Mouse (Mus musculus): ENCODE measurements around the gene Reep6. TPM values are rescaled to one million over a fixed set of nuclear protein-coding genes. Genes with fewer than 3 reads are reported as not detected.

Gene Reep6
- polyA plus RNA-seq, 1 experiment from 2014 or later: 5.2 TPM

DNA sequence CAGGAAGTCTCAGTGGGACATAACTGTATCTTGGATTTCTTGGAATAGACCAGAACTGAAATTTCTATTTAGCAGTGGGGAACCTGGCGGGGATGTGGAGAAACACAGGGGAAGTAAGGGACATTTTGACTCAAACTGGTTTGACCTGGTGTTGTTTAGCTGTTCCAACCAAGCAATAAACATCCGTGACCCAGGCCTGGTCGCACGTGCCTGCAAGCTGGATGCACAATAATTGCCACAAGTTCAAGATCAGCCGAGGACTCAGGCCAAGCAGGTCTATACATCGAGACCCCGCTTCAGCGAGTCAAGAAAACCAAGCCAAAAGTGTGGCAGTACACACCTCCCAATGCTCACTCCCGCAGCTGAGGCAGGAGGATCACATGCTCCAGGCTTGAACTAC, 42.2 kb downstream of the Reep6 start:
- 56% methylated on average over 9 of the region's 9 CpGs for WGBS
- no peaks in the 10 kb centered on the region for H3K36me3 ChIP-seq (ENCODE audit: control insufficient read depth, insufficient read depth, low read length)
- H3K27me3 ChIP-seq (ENCODE audit: control insufficient read depth, insufficient read depth, low read length): no peaks in the 10 kb centered on the region
- DNase-seq (ENCODE audit: low spot score) (no peak), ATAC-seq (ENCODE audit: insufficient number of reproducible peaks, low FRiP score, low TSS enrichment, low read depth) (no peak)
- no peak overlapping the region; the same call in 1 of the 2 replicates for H3K4me3 ChIP-seq (ENCODE audit: low read depth, low read length)
- no peak overlapping the region for H3K9ac ChIP-seq (ENCODE audit: low read length)
- H3K4me2 ChIP-seq (ENCODE audit: low read depth, severe bottlenecking): peak overlapping the region; percentile 11; the same call in 1 of the 2 replicates
- no peaks in the 10 kb centered on the region for H3K9me3 ChIP-seq (ENCODE audit: control insufficient read depth, low read length)
- peaks cover 5% of the 10 kb centered on the region; the same call in 1 of the 2 replicates for H3K4me1 ChIP-seq (ENCODE audit: control insufficient read depth, insufficient read depth, low read length)
- H3K27ac ChIP-seq (replicated peaks; ENCODE audit: low read depth, low read length): no peak overlapping the region

DNA sequence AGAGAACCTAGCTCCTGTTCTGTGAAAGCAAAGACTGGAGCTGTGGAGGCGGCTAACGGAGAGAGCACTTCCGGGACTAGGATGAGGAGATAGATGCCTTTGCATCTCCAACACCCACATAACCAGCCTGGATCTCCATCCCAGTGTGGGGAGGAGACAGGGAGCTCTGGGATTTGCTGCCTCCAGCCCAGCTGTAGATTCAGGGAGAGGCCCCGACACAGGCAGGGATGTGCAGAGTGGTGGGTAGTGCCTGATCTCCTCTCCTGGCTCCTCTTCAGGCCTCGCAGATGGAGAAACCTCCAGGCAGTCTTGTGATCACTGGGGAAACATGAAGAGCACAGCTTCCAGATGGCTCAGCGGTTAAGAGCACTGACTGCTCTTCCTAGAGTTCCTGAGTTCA, 43.0 kb downstream of the Reep6 start:
- H3K9me3 ChIP-seq (ENCODE audit: control insufficient read depth, low read length): no peaks in the 10 kb centered on the region
- no peaks in the 10 kb centered on the region for H3K27me3 ChIP-seq (ENCODE audit: control insufficient read depth, insufficient read depth, low read length)
- H3K36me3 ChIP-seq (ENCODE audit: control insufficient read depth, insufficient read depth, low read length): no peaks in the 10 kb centered on the region
- ATAC-seq (ENCODE audit: insufficient number of reproducible peaks, low FRiP score, low TSS enrichment, low read depth): no peak
- DNase-seq (ENCODE audit: low spot score): no peak
- no peak overlapping the region for H3K4me2 ChIP-seq (ENCODE audit: low read depth, severe bottlenecking)
- no peak overlapping the region for H3K27ac ChIP-seq (replicated peaks; ENCODE audit: low read depth, low read length)
- WGBS: 87% methylated on average over 6 of the region's 6 CpGs
- H3K9ac ChIP-seq (ENCODE audit: low read length): no peak overlapping the region
- no peak overlapping the region for H3K4me3 ChIP-seq (ENCODE audit: low read depth, low read length)
- H3K4me1 ChIP-seq (ENCODE audit: control insufficient read depth, insufficient read depth, low read length): peaks cover 5% of the 10 kb centered on the region; the same call in 1 of the 2 replicates

DNA sequence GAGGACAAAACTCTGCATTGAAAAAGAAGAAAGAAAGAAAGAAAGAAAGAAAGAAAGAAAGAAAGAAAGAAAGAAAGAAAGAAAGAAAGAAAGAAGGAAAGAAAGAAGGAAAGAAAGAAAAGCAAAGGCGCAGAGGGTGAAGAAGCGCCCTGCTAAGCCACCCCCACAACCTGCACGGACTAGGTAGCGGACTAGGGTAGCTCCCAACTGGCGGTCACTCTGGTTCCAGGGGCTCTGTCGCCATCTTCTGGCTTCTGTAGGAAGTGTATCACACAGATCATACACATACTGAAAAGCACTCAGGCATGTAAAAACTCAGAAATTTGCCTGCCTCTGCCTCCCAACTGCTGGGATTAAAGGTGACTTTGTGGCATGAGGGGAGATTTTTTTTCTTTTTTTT, 44.3 kb downstream of the Reep6 start:
- DNase-seq (ENCODE audit: low spot score): peak; percentile 80
- H3K9me3 ChIP-seq (ENCODE audit: control insufficient read depth, low read length): no peaks in the 10 kb centered on the region
- H3K4me3 ChIP-seq (ENCODE audit: low read depth, low read length): no peak overlapping the region
- ATAC-seq (ENCODE audit: insufficient number of reproducible peaks, low FRiP score, low TSS enrichment, low read depth): no peak
- H3K27ac ChIP-seq (replicated peaks; ENCODE audit: low read depth, low read length): no peak overlapping the region
- no peak overlapping the region for H3K9ac ChIP-seq (ENCODE audit: low read length)
- 18% methylated on average over 6 of the region's 6 CpGs for WGBS
- H3K36me3 ChIP-seq (ENCODE audit: control insufficient read depth, insufficient read depth, low read length): no peaks in the 10 kb centered on the region
- no peaks in the 10 kb centered on the region for H3K27me3 ChIP-seq (ENCODE audit: control insufficient read depth, insufficient read depth, low read length)
- no peak overlapping the region for H3K4me2 ChIP-seq (ENCODE audit: low read depth, severe bottlenecking)
- peaks cover 5% of the 10 kb centered on the region; the same call in 1 of the 2 replicates for H3K4me1 ChIP-seq (ENCODE audit: control insufficient read depth, insufficient read depth, low read length)

DNA sequence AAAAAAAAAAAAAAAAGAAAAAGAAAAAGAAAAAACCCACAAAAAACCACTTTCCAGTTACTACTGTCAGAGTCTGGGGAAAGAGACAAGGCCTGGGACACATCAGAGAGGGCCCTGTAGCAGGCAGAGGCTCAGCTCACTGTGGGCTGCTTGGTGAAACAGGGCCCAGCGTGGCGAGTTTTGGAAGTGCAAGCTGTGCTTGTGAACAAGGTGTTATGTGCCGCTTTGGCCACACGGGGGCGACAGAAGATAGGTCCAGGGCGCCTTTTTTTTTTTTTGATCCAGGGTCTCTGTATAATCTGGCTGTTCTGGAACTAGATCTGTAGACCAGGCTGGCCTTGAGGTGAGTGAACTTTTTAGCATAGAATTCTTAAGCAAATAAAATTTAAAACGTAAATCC, 46.4 kb downstream of the Reep6 start:
- no peaks in the 10 kb centered on the region for H3K9me3 ChIP-seq (ENCODE audit: control insufficient read depth, low read length)
- H3K27me3 ChIP-seq (ENCODE audit: control insufficient read depth, insufficient read depth, low read length): no peaks in the 10 kb centered on the region
- H3K4me3 ChIP-seq (ENCODE audit: low read depth, low read length): no peak overlapping the region
- peaks cover 5% of the 10 kb centered on the region; the same call in 1 of the 2 replicates for H3K4me1 ChIP-seq (ENCODE audit: control insufficient read depth, insufficient read depth, low read length)
- WGBS: 2% methylated on average over 7 of the region's 7 CpGs
- no peak overlapping the region for H3K27ac ChIP-seq (replicated peaks; ENCODE audit: low read depth, low read length)
- peaks cover 6% of the 10 kb centered on the region; the same call in 1 of the 2 replicates for H3K36me3 ChIP-seq (ENCODE audit: control insufficient read depth, insufficient read depth, low read length)
- H3K4me2 ChIP-seq (ENCODE audit: low read depth, severe bottlenecking): no peak overlapping the region
- DNase-seq (ENCODE audit: low spot score) (peak; percentile 99), ATAC-seq (ENCODE audit: insufficient number of reproducible peaks, low FRiP score, low TSS enrichment, low read depth) (no peak)
- H3K9ac ChIP-seq (ENCODE audit: low read length): no peak overlapping the region

DNA sequence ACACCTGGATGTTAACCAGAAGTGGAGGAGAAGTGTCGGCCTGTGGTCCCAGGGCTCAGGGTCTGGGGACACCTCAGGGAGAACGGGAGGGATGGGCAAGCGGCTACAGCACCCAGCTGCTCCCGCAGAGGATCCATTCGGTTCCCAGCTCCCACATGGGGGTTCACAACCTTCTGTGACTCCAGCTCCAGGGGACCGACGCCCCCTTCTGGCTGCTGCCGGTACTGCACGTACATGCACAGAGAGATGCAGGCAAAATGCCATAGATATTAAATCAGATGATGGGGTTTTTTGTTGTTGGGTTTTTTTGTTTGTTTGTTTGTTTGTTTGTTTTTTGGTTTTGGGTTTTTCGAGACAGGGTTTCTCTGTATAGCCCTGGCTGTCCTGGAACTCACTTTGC, 48.0 kb downstream of the Reep6 start:
- Histone ChIP-seq H3K27ac (replicated peaks; ENCODE audit: low read depth, low read length) (no peak overlapping the region), H3K9me3 (ENCODE audit: control insufficient read depth, low read length) (no peaks in the 10 kb centered on the region), H3K4me2 (ENCODE audit: low read depth, severe bottlenecking) (no peak overlapping the region), H3K27me3 (ENCODE audit: control insufficient read depth, insufficient read depth, low read length) (no peaks in the 10 kb centered on the region), H3K4me1 (ENCODE audit: control insufficient read depth, insufficient read depth, low read length) (no peaks in the 10 kb centered on the region), H3K36me3 (ENCODE audit: control insufficient read depth, insufficient read depth, low read length) (peaks cover 21% of the 10 kb centered on the region), H3K9ac (ENCODE audit: low read length) (no peak overlapping the region), H3K4me3 (ENCODE audit: low read depth, low read length) (no peak overlapping the region)
- DNase-seq (ENCODE audit: low spot score): no peak
- no peak for ATAC-seq (ENCODE audit: insufficient number of reproducible peaks, low FRiP score, low TSS enrichment, low read depth)
- 52% methylated on average over 10 of the region's 10 CpGs for WGBS

DNA sequence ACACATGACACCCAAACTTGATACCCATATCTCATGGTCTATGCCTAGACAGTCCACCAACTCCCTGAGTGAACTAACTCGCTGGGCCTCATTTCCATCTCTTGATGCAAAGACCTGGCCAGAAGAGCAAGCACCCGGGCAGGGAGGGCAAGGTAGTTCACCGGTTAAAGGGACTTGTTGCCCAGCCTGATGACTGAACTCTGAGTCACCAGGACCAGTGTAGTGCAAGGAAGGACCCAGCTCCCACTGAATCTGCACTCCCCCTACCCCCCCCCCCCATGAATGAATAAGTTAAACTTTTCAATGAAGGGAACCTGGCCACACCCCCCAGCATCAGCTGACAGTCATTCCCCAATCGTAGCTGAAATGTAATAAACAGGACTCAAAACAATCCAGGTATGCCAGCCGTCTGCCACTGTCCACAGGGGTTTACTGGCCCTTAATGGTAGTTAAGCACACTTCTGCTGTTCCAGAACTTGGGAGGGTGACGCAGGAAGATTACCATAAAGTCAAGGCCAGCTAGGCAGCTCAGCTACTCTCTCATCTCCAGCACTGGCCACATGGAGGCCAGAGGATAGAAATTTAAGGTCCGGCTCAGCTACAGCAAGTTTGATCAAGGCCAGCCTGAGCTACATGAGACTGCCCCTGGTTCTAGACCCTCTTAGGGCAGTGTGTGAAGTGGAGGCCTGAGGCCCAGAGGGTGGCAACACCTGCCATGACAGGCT, 53.0 kb downstream of the Reep6 start:
- Histone ChIP-seq H3K27ac (replicated peaks; ENCODE audit: low read depth, low read length) (no peak overlapping the region), H3K4me1 (ENCODE audit: control insufficient read depth, insufficient read depth, low read length) (peaks cover 26% of the 10 kb centered on the region), H3K27me3 (ENCODE audit: control insufficient read depth, insufficient read depth, low read length) (no peaks in the 10 kb centered on the region), H3K36me3 (ENCODE audit: control insufficient read depth, insufficient read depth, low read length) (peaks cover 25% of the 10 kb centered on the region), H3K9ac (ENCODE audit: low read length) (no peak overlapping the region), H3K9me3 (ENCODE audit: control insufficient read depth, low read length) (no peaks in the 10 kb centered on the region), H3K4me3 (ENCODE audit: low read depth, low read length) (no peak overlapping the region), H3K4me2 (ENCODE audit: low read depth, severe bottlenecking) (no peak overlapping the region; the same call in 1 of the 2 replicates)
- no peak for ATAC-seq (ENCODE audit: insufficient number of reproducible peaks, low FRiP score, low TSS enrichment, low read depth)
- 88% methylated on average over 7 of the region's 7 CpGs for WGBS
- DNase-seq (ENCODE audit: low spot score): no peak

DNA sequence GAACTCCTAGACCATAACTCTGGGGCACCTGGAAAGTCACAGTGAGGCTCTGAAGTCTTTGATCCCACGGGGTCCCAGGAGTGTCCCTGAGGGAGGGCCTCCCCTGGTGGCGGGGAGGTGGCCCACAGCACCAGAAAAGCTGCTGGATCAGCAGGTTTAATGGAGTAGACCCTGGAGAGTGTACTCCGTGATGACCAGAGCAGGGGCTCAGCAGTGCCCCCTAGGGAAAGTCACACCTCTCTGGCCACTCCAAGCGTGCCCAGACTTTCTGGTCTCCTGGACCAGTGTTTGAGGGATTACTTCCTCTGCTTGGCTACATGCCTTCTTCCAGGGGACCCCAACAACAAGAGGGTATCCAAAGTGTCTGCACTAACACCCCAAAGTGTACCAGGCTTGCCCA, 53.7 kb downstream of the Reep6 start:
- H3K4me1 ChIP-seq (ENCODE audit: control insufficient read depth, insufficient read depth, low read length): peaks cover 32% of the 10 kb centered on the region
- no peak overlapping the region for H3K4me2 ChIP-seq (ENCODE audit: low read depth, severe bottlenecking)
- ATAC-seq (ENCODE audit: insufficient number of reproducible peaks, low FRiP score, low TSS enrichment, low read depth): no peak
- 70% methylated on average over 4 of the region's 4 CpGs for WGBS
- no peak for DNase-seq (ENCODE audit: low spot score)
- H3K4me3 ChIP-seq (ENCODE audit: low read depth, low read length): no peak overlapping the region
- H3K9me3 ChIP-seq (ENCODE audit: control insufficient read depth, low read length): no peaks in the 10 kb centered on the region
- H3K9ac ChIP-seq (ENCODE audit: low read length): no peak overlapping the region; the same call in 1 of the 2 replicates
- peaks cover 25% of the 10 kb centered on the region for H3K36me3 ChIP-seq (ENCODE audit: control insufficient read depth, insufficient read depth, low read length)
- H3K27ac ChIP-seq (replicated peaks; ENCODE audit: low read depth, low read length): no peak overlapping the region
- H3K27me3 ChIP-seq (ENCODE audit: control insufficient read depth, insufficient read depth, low read length): no peaks in the 10 kb centered on the region

DNA sequence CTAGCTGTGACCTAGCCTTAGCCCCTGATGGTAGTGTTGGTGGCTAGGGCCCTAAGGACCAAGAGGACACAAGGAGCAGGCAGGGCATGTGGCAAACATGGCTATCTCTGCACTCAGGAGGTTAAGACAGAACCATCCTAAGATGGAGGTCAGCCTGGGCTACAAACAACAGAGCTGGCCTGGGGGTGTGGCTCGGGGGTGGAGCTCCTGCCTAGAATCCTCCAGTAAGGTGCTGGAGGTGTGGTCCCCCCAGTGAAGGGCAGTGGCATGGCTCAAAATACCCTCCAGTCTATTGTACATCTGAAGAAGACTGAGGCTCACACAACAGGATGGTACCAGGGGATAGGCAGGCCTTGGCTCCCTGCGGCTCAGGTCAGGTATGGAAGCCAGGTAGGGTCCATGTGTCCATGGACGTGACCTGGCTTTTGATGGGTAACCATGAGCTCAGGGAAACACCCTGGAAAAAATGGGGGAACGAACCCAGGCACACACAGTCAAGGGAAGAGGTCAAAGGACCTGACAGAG, 54.4 kb downstream of the Reep6 start:
- Histone ChIP-seq H3K36me3 (ENCODE audit: control insufficient read depth, insufficient read depth, low read length) (peaks cover 25% of the 10 kb centered on the region), H3K27me3 (ENCODE audit: control insufficient read depth, insufficient read depth, low read length) (no peaks in the 10 kb centered on the region), H3K27ac (replicated peaks; ENCODE audit: low read depth, low read length) (no peak overlapping the region), H3K4me2 (ENCODE audit: low read depth, severe bottlenecking) (peak overlapping the region; percentile 2), H3K9ac (ENCODE audit: low read length) (no peak overlapping the region), H3K4me1 (ENCODE audit: control insufficient read depth, insufficient read depth, low read length) (peaks cover 37% of the 10 kb centered on the region), H3K9me3 (ENCODE audit: control insufficient read depth, low read length) (no peaks in the 10 kb centered on the region), H3K4me3 (ENCODE audit: low read depth, low read length) (no peak overlapping the region)
- DNase-seq (ENCODE audit: low spot score): no peak
- ATAC-seq (ENCODE audit: insufficient number of reproducible peaks, low FRiP score, low TSS enrichment, low read depth): no peak
- WGBS: 87% methylated on average over 4 of the region's 4 CpGs
